Mouse (Mus musculus) forebrain, embryonic 15.5 days (tissue): ENCODE measurements at regions not wholly inside any gene's neighbourhood (a gene's known extent, or its start where the extent isn't known, plus 50 kb on each side); places are given as distances from the start of the nearest gene placed in this dataset.
A peak's percentile ranks its signal among the peaks of the same experiment; 100 is the strongest.

Experiments
- ATAC-seq: fragments of 200-750 bp; cut with Nextera tagmentation; replicated peaks from 2 replicates; pipeline ENCODE4 v1.8.0; 2017; ENCODE audit warnings: mild to moderate bottlenecking, moderate TSS enrichment, moderate library complexity
- H3K27ac ChIP-seq: fragments of 300-500 bp; sonication (generic); replicated peaks from 2 replicates; pipeline ENCODE4 v1.5.1; 2015; ENCODE audit warnings: mild to moderate bottlenecking, inconsistent platforms
- H3K27me3 ChIP-seq: fragments of 300-500 bp; sonication (generic); 2 replicates; pipeline ENCODE4 v1.6.1; 2015; ENCODE audit warnings: inconsistent platforms
- H3K36me3 ChIP-seq: fragments of 300-500 bp; sonication (generic); 2 replicates; pipeline ENCODE4 v1.6.1; 2015; ENCODE audit warnings: mild to moderate bottlenecking, inconsistent platforms
- H3K4me1 ChIP-seq: fragments of 300-500 bp; sonication (generic); 2 replicates; pipeline ENCODE4 v1.6.1; 2015; ENCODE audit warnings: inconsistent platforms
- H3K4me2 ChIP-seq: fragments of 300-500 bp; sonication (generic); replicated peaks from 2 replicates; pipeline ENCODE4 v1.6.1; 2015; ENCODE audit warnings: mild to moderate bottlenecking, inconsistent platforms
- H3K4me3 ChIP-seq: fragments of 300-500 bp; sonication (generic); 2 replicates; pipeline ENCODE4 v1.5.1; 2015; ENCODE audit warnings: mild to moderate bottlenecking, inconsistent platforms
- H3K9ac ChIP-seq: fragments of 300-500 bp; sonication (generic); replicated peaks from 2 replicates; pipeline ENCODE4 v1.6.1; 2015; ENCODE audit warnings: mild to moderate bottlenecking, inconsistent platforms
- H3K9me3 ChIP-seq: fragments of 300-500 bp; sonication (generic); 2 replicates; pipeline ENCODE4 v1.6.1; 2016; ENCODE audit warnings: inconsistent platforms
- WGBS: fragments of 180-500 bp; shearing (Covaris S2); methylation state at CpG from one replicate; pipeline ENCODE4 v1.1.7; 2015; ENCODE audit warnings: mixed read lengths; 5-methylcytosine and 5-hydroxymethylcytosine counted together

GRCm38 (mm10) chr13:53923721-53924374 is 131.7 kb downstream of the Drd1 start:
- no peaks in the 10 kb centered on the region for H3K27me3 ChIP-seq
- peak overlapping the region; percentile 54 for H3K27ac ChIP-seq
- no peaks in the 10 kb centered on the region for H3K36me3 ChIP-seq
- H3K4me2 ChIP-seq = no peak overlapping the region
- no peak overlapping the region for H3K9ac ChIP-seq
- 58% methylated on average over 7 of the region's 7 CpGs for WGBS
- no peaks in the 10 kb centered on the region for H3K9me3 ChIP-seq
- H3K4me1 ChIP-seq = peaks cover 20% of the 10 kb centered on the region
- ATAC-seq = no peak
- H3K4me3 ChIP-seq = no peak overlapping the region

GRCm38 (mm10) chr13:53921796-53922195 is 133.7 kb downstream of the Drd1 start:
- Histone ChIP-seq H3K4me1 (peaks cover 6% of the 10 kb centered on the region), H3K4me3 (no peak overlapping the region), H3K9me3 (no peaks in the 10 kb centered on the region), H3K27ac (no peak overlapping the region), H3K9ac (no peak overlapping the region), H3K36me3 (no peaks in the 10 kb centered on the region), H3K27me3 (no peaks in the 10 kb centered on the region), H3K4me2 (no peak overlapping the region)
- ATAC-seq = no peak
- WGBS = 86% methylated on average over 5 of the region's 5 CpGs

DNA sequence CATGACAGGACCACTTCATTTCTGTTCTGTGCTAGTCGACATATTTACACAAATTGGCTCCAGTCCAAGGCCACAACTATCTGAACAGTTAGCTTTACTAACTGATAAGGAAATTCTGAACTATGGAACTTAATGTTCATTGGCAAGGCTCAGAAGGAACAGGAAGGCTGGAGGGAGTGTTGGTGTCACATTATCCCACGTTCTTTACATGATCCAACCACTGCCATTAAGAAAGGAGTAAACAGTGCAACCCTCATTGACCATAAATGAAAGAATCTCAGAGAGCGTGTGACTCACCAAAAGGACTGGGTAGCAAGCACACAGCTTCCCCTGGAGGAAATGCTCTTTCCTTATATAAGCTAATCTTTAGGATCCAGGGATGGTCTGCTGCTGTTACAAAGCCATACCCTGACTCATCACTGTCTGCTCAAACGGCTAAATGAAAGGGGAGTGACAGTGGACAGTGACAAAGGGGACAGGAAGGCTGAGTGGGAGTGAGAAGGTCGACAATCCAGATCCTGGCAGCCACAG is 135.6 kb downstream of the Drd1 start:
- Histone ChIP-seq H3K4me2 (no peak overlapping the region), H3K9me3 (no peaks in the 10 kb centered on the region), H3K4me3 (no peak overlapping the region), H3K9ac (no peak overlapping the region), H3K27me3 (no peaks in the 10 kb centered on the region), H3K4me1 (peaks cover 6% of the 10 kb centered on the region), H3K27ac (no peak overlapping the region), H3K36me3 (no peaks in the 10 kb centered on the region)
- WGBS = 67% methylated on average over 5 of the region's 5 CpGs
- ATAC-seq = no peak

DNA sequence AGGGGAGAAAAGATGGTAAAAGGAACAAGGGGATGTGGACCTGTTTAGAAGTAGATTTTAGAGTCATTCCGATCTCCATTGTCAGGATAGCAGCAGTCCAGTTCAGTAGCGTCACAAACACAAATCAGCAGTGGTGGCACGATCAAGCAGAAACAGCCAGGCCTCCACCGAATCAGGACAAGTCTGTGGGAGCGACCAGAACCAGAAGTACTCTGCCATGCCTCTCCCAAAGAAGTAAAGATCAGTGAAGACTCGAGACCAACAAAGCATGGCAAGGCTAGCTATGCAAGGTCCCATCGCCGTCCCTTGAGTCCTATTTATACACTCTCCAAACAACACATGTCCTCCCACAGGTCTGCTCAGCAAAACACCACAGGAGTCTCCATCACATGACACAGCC is 140.0 kb downstream of the Drd1 start:
- Histone ChIP-seq H3K4me2 (no peak overlapping the region), H3K4me1 (no peaks in the 10 kb centered on the region), H3K27ac (no peak overlapping the region), H3K4me3 (no peak overlapping the region), H3K36me3 (no peaks in the 10 kb centered on the region), H3K9ac (no peak overlapping the region), H3K9me3 (no peaks in the 10 kb centered on the region), H3K27me3 (no peaks in the 10 kb centered on the region)
- no peak for ATAC-seq
- 85% methylated on average over 8 of the region's 8 CpGs for WGBS

- Histone ChIP-seq H3K27me3 (no peaks in the 10 kb centered on the region), H3K36me3 (no peaks in the 10 kb centered on the region), H3K4me1 (no peaks in the 10 kb centered on the region), H3K9ac (no peak overlapping the region), H3K9me3 (no peaks in the 10 kb centered on the region), H3K4me2 (no peak overlapping the region), H3K4me3 (no peak overlapping the region), H3K27ac (no peak overlapping the region)
- WGBS = 81% methylated on average over 11 of the region's 11 CpGs
- no peak for ATAC-seq
Measured at GRCm38 (mm10) chr13:53914434-53914833, 141.1 kb downstream of the Drd1 start.

DNA sequence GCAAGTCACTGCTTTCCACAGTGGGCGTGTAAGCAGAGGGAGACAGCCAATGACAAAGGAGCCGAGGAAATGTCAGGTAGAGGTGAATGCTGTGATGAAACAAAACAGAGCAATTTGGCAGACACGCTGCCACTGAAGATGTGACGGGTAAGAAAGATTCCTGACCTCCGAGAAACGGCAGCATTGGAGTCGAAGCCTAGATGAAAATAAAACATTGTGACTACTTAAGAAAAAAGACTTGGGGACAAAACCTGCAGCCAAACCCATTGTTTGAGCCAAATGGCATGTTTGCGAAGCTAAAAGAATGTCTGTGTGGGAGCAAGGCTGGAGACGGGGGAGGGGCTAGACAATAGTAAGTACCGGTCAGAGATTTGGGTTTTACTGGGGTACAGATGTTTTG is 142.0 kb downstream of the Drd1 start:
- ATAC-seq = no peak
- no peak overlapping the region for H3K4me3 ChIP-seq
- no peaks in the 10 kb centered on the region for H3K27me3 ChIP-seq
- H3K9me3 ChIP-seq = no peaks in the 10 kb centered on the region
- H3K4me1 ChIP-seq = no peaks in the 10 kb centered on the region
- H3K36me3 ChIP-seq = no peaks in the 10 kb centered on the region
- no peak overlapping the region for H3K4me2 ChIP-seq
- no peak overlapping the region for H3K9ac ChIP-seq
- H3K27ac ChIP-seq = no peak overlapping the region
- WGBS = 68% methylated on average over 10 of the region's 10 CpGs

GRCm38 (mm10) chr13:53911846-53912245 is 143.7 kb downstream of the Drd1 start:
- no peaks in the 10 kb centered on the region for H3K36me3 ChIP-seq
- H3K4me2 ChIP-seq = no peak overlapping the region
- H3K27me3 ChIP-seq = no peaks in the 10 kb centered on the region
- H3K27ac ChIP-seq = no peak overlapping the region
- no peaks in the 10 kb centered on the region for H3K9me3 ChIP-seq
- no peak overlapping the region for H3K4me3 ChIP-seq
- H3K4me1 ChIP-seq = no peaks in the 10 kb centered on the region
- 73% methylated on average over 3 of the region's 3 CpGs for WGBS
- ATAC-seq = no peak
- no peak overlapping the region for H3K9ac ChIP-seq

GRCm38 (mm10) chr13:53911261-53911660 is 144.2 kb downstream of the Drd1 start:
- Histone ChIP-seq H3K4me2 (no peak overlapping the region), H3K9ac (no peak overlapping the region), H3K36me3 (no peaks in the 10 kb centered on the region), H3K4me1 (no peaks in the 10 kb centered on the region), H3K4me3 (no peak overlapping the region), H3K27ac (no peak overlapping the region), H3K9me3 (no peaks in the 10 kb centered on the region), H3K27me3 (no peaks in the 10 kb centered on the region)
- ATAC-seq = no peak
- 83% methylated on average over 8 of the region's 8 CpGs for WGBS

DNA sequence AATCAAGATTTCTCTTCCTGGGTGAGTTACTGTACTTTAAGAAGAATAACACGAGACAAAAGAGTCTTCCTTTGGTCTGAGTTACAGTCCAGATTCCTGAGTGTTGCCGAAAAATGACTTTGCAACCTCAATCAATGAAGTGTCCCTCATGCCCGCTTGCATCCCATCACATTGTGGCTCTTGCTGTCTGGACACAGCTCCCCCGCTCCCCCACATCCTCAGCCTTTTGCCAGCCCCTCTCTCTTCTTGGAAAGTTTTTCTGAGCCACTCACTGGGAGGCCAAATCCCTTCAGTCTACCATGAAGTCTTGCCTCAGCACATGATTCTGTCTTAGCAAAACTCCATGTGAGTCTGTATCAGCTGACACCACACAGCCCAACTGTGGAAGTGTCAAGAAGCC is 145.3 kb downstream of the Drd1 start:
- Histone ChIP-seq H3K9me3 (no peaks in the 10 kb centered on the region), H3K4me1 (no peaks in the 10 kb centered on the region), H3K4me2 (no peak overlapping the region), H3K9ac (no peak overlapping the region), H3K4me3 (no peak overlapping the region), H3K36me3 (no peaks in the 10 kb centered on the region), H3K27ac (no peak overlapping the region), H3K27me3 (no peaks in the 10 kb centered on the region)
- WGBS = 82% methylated on average over 4 of the region's 4 CpGs
- ATAC-seq = no peak

DNA sequence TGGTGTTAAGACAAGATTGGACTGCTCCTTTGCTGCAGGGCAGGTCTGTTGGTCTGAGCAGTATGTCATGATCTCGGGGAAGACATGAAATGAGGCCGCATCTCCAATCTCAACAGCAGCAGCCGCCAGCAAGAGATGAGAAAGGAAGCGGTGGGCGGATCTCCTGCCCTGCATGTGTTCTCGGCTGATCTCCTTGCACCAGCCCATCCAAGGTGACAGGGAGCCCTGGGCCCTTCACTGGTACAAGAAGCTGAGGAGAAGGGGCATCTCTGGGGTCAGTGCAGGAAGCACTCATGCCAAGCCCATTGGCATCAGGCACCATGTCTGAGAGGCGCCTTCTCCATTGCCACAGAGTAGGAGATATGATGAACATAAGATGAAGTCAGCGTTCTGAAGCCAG is 151.0 kb downstream of the Drd1 start:
- H3K36me3 ChIP-seq = no peaks in the 10 kb centered on the region
- WGBS = 88% methylated on average over 8 of the region's 8 CpGs
- no peak overlapping the region for H3K9ac ChIP-seq
- ATAC-seq = no peak
- no peak overlapping the region for H3K4me2 ChIP-seq
- H3K27ac ChIP-seq = no peak overlapping the region
- no peak overlapping the region for H3K4me3 ChIP-seq
- H3K9me3 ChIP-seq = no peaks in the 10 kb centered on the region
- 0 out of 2 replicates have a peak, but pooled peaks cover 5% of the 10 kb centered on the region for H3K4me1 ChIP-seq
- no peaks in the 10 kb centered on the region for H3K27me3 ChIP-seq

DNA sequence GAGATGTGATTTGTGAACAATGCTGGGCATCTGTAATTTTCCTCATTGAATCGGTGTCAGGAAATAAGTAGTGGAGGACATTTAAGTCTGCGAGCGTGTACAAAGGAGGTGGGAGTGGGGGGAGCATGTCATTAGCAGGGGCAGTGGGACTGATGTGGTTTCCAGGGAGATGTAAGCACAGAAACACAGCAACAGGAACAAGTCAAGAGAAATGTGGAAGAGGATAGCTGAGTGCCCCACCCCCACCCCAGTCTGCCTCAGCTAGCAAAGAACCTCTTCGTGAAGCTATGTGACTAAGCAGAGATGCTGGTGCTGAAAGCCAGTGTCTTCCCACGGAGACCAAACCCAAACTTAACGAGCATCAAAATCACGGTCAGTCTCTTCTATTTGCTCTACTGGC is 151.9 kb downstream of the Drd1 start:
- no peaks in the 10 kb centered on the region for H3K27me3 ChIP-seq
- 0 out of 2 replicates have a peak, but pooled peaks cover 5% of the 10 kb centered on the region for H3K4me1 ChIP-seq
- WGBS = 20% methylated on average over 7 of the region's 7 CpGs
- no peaks in the 10 kb centered on the region for H3K9me3 ChIP-seq
- no peak overlapping the region for H3K4me2 ChIP-seq
- H3K4me3 ChIP-seq = no peak overlapping the region
- H3K27ac ChIP-seq = no peak overlapping the region
- no peaks in the 10 kb centered on the region for H3K36me3 ChIP-seq
- ATAC-seq = peak; percentile 38; the same call in 1 of the 2 replicates
- H3K9ac ChIP-seq = no peak overlapping the region

GRCm38 (mm10) chr13:53902831-53903230 is 152.7 kb downstream of the Drd1 start:
- Histone ChIP-seq H3K4me1 (0 out of 2 replicates have a peak, but pooled peaks cover 5% of the 10 kb centered on the region), H3K36me3 (no peaks in the 10 kb centered on the region), H3K9me3 (no peaks in the 10 kb centered on the region), H3K4me3 (no peak overlapping the region), H3K9ac (no peak overlapping the region), H3K4me2 (no peak overlapping the region), H3K27me3 (no peaks in the 10 kb centered on the region), H3K27ac (no peak overlapping the region)
- no peak for ATAC-seq
- 63% methylated on average over 2 of the region's 2 CpGs for WGBS
